Mouse (Mus musculus) hindlimb bud, embryonic 11.5 days (tissue): ENCODE results near the gene Sec62.
A peak's percentile ranks its signal among the peaks of the same experiment; 100 is the strongest.

Experiments used
- DNase-seq: peaks from one replicate; pipeline ENCODE4 v3.0.0-alpha.2; 2012; ENCODE audit warnings: low read depth, low spot score; ENCODE audit errors: extremely low spot score

Sec62 gene

DNA sequence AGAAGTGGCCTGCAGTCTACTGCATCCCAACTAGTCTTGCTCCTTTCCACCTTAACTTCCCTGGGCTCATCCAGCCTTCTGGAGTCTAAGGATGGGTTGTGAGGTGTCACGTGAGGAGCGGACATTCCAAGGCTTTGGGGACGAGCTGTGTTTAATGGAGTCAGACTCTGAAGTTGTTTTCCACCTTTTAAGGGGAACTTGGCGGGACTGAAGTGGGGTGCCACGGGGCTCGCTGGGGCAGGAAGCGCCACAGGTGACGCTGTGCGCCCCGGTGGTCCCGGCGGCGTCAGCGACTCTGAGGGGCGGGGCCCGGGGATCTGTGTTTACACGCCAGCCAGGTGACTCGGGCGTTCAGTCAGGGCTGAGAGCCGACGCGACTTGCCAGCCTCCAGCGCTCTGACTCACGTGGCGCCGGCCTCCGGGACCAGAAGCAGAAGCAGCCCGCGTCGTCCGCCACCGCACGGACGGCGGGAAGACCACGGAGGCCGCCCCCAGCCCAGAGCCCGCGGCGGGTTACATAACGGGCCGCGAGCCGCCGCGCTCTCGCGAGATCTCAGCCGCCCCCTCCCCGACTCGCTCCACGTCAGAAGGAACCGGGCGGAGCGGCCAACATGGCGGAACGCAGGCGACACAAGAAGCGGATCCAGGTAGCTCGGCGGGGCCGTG lies at the start of gene Sec62:
Gene Sec62 (plus strand): TSS at position 139 of the 666 bp plus-strand sequence.
- DNase-seq = peak; percentile 42

DNA sequence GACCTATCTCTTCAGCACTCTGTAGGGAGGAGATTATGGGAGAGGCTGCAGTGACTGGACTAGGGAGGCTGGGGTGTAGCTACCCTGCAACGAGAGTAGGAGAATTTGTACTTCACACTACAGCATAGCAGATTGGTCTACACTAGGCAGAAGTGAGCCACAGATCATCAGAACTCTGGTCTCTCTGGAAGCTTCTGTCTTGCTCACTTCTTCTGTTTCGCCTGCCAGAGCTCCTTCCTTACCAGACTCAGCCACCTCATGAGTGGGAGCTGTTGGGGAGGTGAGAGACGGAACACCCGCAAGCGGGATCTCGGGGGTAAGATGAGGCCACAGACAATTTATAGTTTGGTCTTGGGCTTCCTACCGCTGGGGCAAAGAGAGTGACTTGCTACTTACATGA lies 49.8 kb upstream of the Sec62 start:
- no peak for DNase-seq

DNA sequence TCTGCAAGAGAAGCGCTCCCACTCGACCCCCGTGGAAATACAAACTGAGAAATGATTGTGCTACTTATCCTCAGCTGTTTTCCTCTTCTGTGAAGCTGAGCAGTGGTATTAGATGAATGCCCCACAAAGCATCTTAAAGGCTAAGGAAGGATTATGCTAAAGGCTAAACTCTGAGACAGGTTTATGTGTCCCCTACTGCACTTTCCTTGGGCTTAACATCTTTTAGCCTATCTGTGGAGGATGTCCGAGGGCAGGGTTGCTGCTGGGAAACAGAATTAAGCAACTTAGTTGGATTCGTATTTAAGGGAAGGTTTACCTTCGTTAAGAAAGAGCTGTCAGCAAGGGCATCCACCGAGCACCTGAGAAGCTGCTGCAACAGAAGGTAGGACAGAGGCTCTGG lies 46.7 kb upstream of the Sec62 start, which contains the start of gene Samd7:
Gene Samd7 (plus strand): TSS at position 288 of the 400 bp plus-strand sequence.
- DNase-seq = no peak

GRCm38 (mm10) chr3:30748316-30748715 lies 44.4 kb upstream of the Sec62 start:
- DNase-seq = no peak

GRCm38 (mm10) chr3:30754696-30755095 lies 38.0 kb upstream of the Sec62 start:
- no peak for DNase-seq

DNA sequence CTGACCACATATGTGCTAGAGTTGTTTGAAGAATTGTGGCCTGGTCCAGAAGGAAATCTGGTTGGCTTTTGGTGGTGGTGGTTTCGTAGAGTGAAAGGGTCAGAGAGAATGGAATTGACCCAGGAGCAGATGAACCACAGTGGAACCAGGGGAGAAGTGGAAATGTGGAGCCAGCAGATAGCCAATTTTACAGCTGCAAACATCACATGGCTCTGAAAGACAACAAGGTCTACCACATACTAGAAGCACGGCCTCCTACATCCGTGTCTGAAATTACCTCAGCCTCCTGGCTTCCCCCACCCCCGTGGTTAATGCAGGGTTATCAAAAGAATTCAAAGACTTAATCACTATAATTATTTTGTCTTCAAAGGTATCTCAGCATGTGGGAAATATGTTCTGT lies 27.8 kb upstream of the Sec62 start:
- DNase-seq = no peak

DNA sequence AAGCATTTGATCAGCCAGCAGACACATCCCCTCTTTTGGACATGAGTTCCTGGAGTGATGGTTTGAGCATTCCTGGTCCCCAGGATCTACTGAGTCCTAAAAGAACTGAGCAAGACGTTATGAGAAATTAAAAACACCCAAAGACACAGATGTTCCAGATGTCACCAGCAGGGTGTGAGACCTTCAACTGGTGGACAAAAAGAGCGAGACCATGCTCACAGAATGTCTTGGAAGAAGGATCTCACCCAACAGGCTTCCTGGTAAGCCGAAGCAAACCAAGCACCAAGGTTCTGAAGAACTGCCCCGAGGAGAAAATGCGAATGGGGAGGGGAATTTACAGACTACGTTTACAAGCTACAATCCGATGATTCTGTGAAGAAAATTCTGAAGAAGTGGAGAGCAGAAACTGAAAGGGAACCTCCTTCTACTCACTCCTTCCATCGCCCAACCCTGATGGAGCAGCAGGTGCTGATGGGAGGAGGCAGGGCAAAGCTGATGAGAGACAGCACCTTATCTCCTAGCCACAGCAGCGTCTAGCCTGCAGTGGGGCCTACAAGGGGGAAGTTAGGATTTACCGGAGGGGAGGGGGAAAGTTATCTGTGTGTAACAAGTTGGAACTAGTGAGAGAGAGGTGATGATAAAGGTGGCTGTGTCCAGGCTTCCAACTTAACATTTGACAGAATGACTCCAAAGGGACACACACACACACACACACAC lies 27.2 kb upstream of the Sec62 start:
- DNase-seq = no peak

- no peak for DNase-seq
Observed at GRCm38 (mm10) chr3:30766177-30766576, 26.5 kb upstream of the Sec62 start.

GRCm38 (mm10) chr3:30767271-30767670 lies 25.4 kb upstream of the Sec62 start:
- DNase-seq = no peak

- no peak for DNase-seq
Observed at GRCm38 (mm10) chr3:30769755-30770515, 22.7 kb upstream of the Sec62 start.

DNA sequence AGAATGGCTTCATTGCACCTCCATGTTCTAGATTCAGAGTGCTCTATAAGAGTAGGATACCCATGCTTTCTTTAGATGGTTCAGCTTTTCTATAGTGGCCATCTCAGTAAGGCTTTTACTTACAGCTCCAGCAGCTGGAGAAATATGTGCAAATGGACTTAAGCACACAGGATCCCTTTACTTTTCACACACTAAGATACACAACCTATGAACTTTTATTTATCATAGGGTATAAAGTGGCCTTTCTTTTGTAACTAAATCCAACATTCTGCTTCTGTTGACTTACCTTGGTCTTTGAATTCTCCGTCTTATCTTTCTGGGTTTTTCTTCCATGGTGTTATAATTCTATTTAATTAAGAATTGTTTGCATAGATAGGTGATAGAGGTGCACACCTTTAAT lies 21.1 kb upstream of the Sec62 start:
- no peak for DNase-seq

- no peak for DNase-seq
Observed at GRCm38 (mm10) chr3:30772631-30773030, 20.0 kb upstream of the Sec62 start.

DNA sequence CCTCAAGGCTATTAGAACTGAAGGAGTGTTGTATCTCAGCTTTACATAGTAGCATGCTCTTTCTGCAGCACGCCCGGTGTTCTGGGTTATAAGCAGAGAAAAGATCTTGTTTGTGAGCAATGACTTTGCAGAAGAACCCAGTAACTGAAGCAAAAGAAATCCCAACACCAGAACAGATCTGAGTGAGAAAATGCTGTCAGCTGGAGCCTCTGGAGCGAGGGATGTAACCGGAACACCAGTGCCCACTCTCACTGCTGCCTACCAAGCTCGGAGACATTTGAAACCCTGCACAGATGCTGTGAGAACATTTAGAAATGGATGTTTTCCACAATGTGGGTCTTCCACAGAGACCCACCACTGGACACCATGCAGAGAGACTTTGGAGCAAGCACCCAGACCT lies 18.0 kb upstream of the Sec62 start:
- DNase-seq = no peak

GRCm38 (mm10) chr3:30777984-30778383 lies 14.7 kb upstream of the Sec62 start:
- DNase-seq = no peak

DNA sequence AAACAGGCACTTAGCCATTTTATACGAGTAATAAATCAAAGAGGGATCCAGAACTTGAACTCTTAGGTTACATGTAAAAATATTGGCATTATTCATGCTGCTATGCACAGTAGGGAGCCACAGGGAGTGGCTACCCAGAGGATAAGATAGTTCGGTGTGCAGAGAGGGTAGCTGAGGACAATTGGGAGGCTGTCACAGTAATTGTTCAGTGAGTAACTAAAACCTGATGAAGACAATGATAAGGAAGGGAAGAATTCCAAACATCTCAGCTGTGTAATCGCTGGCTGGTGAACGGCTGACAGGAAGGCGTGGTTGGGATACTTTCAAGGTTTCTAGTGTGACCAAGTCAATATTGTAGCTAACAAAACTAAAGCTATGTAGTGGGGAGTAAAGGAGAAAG lies 4.1 kb upstream of the Sec62 start:
- no peak for DNase-seq

- peak; percentile 8 for DNase-seq
Observed at GRCm38 (mm10) chr3:30793403-30794221, 937 bp downstream of the Sec62 start.

DNA sequence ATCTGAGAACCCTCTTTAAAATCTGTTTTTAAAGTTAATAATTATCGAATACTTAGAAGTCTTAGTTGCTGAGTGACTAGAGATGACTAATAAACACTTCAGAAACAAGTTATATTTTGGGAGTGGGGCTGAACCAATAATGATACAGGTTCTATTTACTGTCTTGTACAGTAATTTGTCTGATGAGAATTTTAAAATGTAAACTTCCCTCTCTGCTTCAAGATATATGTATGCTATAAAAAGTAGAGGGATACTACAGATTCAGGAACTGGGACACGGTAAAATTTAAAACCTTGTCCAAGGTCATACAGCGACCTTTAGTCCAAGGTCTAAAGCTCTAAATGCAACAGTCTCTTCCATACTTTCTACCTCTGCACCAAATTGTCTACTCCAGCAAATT lies 9.5 kb downstream of the Sec62 start:
- no peak for DNase-seq

- DNase-seq = no peak
Observed at GRCm38 (mm10) chr3:30812881-30813280, 20.2 kb downstream of the Sec62 start.

DNA sequence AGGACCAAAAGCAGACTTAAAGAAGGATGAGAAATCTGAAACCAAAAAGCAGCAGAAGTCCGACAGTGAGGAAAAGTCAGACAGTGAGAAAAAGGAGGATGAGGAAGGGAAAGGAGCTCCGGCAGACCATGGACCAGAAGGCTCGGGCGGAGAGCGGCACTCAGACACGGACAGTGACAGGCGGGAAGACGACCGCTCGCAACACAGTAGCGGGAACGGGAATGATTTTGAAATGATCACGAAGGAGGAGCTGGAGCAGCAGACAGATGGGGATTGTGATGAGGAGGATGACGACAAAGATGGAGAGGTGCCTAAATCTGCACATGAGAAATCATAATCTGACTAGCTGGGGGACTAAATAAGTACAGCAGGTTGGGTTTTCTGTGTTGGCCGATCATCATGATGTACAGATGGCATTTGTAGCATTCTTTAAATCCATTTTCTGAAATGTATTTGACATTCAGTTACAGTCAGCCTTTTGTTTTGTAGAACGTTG lies 26.0 kb downstream of the Sec62 start:
- no peak for DNase-seq

DNA sequence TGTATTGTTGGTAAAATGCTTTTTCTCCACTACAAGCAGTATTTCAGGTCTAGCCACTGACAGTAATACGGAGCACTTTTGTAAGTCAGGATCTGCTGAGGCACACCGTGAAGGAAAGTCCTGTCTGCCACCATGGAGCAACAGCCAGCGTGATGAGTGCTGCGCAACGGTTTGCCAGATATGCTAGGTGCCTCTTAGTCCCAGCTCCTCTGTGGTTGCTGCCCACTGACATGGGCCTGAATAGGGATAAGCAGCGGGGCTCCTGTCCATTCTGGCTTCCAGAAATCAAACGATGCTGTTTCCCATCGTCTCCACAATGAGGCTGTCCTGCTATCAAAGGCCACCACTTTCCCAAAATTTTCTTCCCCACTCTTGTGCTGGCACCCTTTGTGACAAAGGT lies 29.5 kb downstream of the Sec62 start:
- DNase-seq = no peak

- no peak for DNase-seq
Observed at GRCm38 (mm10) chr3:30826069-30826468, 33.4 kb downstream of the Sec62 start.
